Mouse (Mus musculus) forelimb bud, embryonic 11.5 days (tissue): ENCODE measurements around the gene Tor1aip2.

Experiments
- DNase-seq: peaks from one replicate; pipeline ENCODE4 v3.0.0-alpha.2; 2012; ENCODE audit warnings: low read depth, low spot score

The Tor1aip2 gene

GRCm38 (mm10) chr1:156041451-156042241 is 6.4 kb downstream of the Tor1aip2 start:
- no peak for DNase-seq

GRCm38 (mm10) chr1:156042481-156042880 is 7.3 kb downstream of the Tor1aip2 start:
- DNase-seq = no peak

GRCm38 (mm10) chr1:156043027-156043426 is 7.8 kb downstream of the Tor1aip2 start:
- DNase-seq = peak; percentile 49

- no peak for DNase-seq
These were observed 9.0 kb downstream of the Tor1aip2 start for GRCm38 (mm10) chr1:156044211-156044611.

- no peak for DNase-seq
These were observed 11.5 kb downstream of the Tor1aip2 start for GRCm38 (mm10) chr1:156046688-156047087.

GRCm38 (mm10) chr1:156058207-156058606 is 23.0 kb downstream of the Tor1aip2 start:
- no peak for DNase-seq

GRCm38 (mm10) chr1:156062193-156062592 is 27.0 kb downstream of the Tor1aip2 start:
- no peak for DNase-seq

- DNase-seq = no peak
These were observed 30.9 kb downstream of the Tor1aip2 start for GRCm38 (mm10) chr1:156066133-156066532.

GRCm38 (mm10) chr1:156070106-156070505 is 34.9 kb downstream of the Tor1aip2 start:
- no peak for DNase-seq

GRCm38 (mm10) chr1:156073169-156073821 is 38.1 kb downstream of the Tor1aip2 start:
- DNase-seq = no peak

- peak; percentile 35 for DNase-seq
These were observed 39.4 kb downstream of the Tor1aip2 start for GRCm38 (mm10) chr1:156074575-156074974.

GRCm38 (mm10) chr1:156076474-156076873 is 41.3 kb downstream of the Tor1aip2 start:
- DNase-seq = no peak

GRCm38 (mm10) chr1:156077655-156078054 is 42.5 kb downstream of the Tor1aip2 start:
- DNase-seq = no peak

GRCm38 (mm10) chr1:156084603-156085002 is 49.4 kb downstream of the Tor1aip2 start:
- DNase-seq = no peak

- peak; percentile 75 for DNase-seq
These were observed 50.6 kb downstream of the Tor1aip2 start for GRCm38 (mm10) chr1:156085770-156086169.

- no peak for DNase-seq
These were observed 52.4 kb downstream of the Tor1aip2 start for GRCm38 (mm10) chr1:156087586-156087985.

- DNase-seq = no peak
These were observed 54.4 kb downstream of the Tor1aip2 start for GRCm38 (mm10) chr1:156089561-156089960.

GRCm38 (mm10) chr1:156090042-156090441 is 54.8 kb downstream of the Tor1aip2 start:
- peak; percentile 61 for DNase-seq

GRCm38 (mm10) chr1:156091811-156092210 is 56.6 kb downstream of the Tor1aip2 start:
- no peak for DNase-seq

GRCm38 (mm10) chr1:156103763-156104162 is 68.6 kb downstream of the Tor1aip2 start:
- no peak for DNase-seq

GRCm38 (mm10) chr1:156105381-156105780 is 70.2 kb downstream of the Tor1aip2 start:
- DNase-seq = no peak

GRCm38 (mm10) chr1:156107424-156107823 is 72.2 kb downstream of the Tor1aip2 start:
- no peak for DNase-seq

GRCm38 (mm10) chr1:156108400-156108799 is 73.2 kb downstream of the Tor1aip2 start:
- peak; percentile 59 for DNase-seq
